Mouse (Mus musculus) Patski (cell line): ENCODE results near the gene Cd5. TPM values are rescaled to one million over a fixed set of nuclear protein-coding genes. Genes with fewer than 3 reads are reported as not detected.

Experiments
- ATAC-seq: fragments of 100-300 bp; one replicate; pipeline ENCODE4 v1.8.0; 2021
- CTCF ChIA-PET: fragments of 350-600 bp; sonication (Branson Sonifier 250); formaldehyde crosslinking; loops from one replicate; lab custom pipeline; 2022; ENCODE audit warnings: inconsistent platforms; lab: Charles Lee
- POLR2A ChIA-PET: fragments of 350-600 bp; sonication (Branson Sonifier 250); formaldehyde crosslinking; loops from one replicate; lab custom pipeline; 2022; ENCODE audit warnings: antibody characterized with exemption, inconsistent platforms; lab: Charles Lee
- DNase-seq: peaks from one replicate; pipeline ENCODE4 v3.0.0-alpha.2; 2011; ENCODE audit warnings: low read depth, low spot score
- H3K27me3 ChIP-seq: fragments of 371-371 bp; one replicate; pipeline ENCODE4 v1.5.1; 2021
- CTCF ChIP-seq: fragments of 100-300 bp; IDR thresholded peaks from one replicate; pipeline ENCODE4 v1.5.1; 2021
- in situ Hi-C: fragments of 300-500 bp; cut with MboI; formaldehyde crosslinking; loops from 3 replicates; pipeline ENCODE4 v1.11.1; 2018; ENCODE audit warnings: low pct_unique_long_range_greater_than_20kb, mixed read lengths
- polyA plus RNA-seq: library from polyadenylated mRNA; unstranded; gene quantifications from one replicate; pipeline ENCODE4 v1.2.3, GENCODE M21; 2021

The Cd5 gene
- polyA plus RNA-seq, 1 experiment from 2014 or later, result not detected

GRCm38 (mm10) chr19:10773384-10773783, 34.6 kb upstream of the Cd5 start:
- POLR2A ChIA-PET, result no interaction called here
- no peak for ATAC-seq
- no peak for TF ChIP-seq CTCF

GRCm38 (mm10) chr19:10772866-10773265, 34.1 kb upstream of the Cd5 start:
- ChIA-PET CTCF (interaction anchor here (1.2 kb wide), 1 partner anchor 9 kb away, joined by 3 read pairs; no protein-coding TSS in a partner anchor), POLR2A (no interaction called here)
- ATAC-seq (no peak), DNase-seq (no peak)
- H3K27me3 ChIP-seq, result peaks cover 6% of the 10 kb centered on the region
- in situ Hi-C loops, result no loop called here
- TF ChIP-seq CTCF, result no peak

More at GRCm38 (mm10) chr19:10773384-10773783, 34.6 kb upstream of the Cd5 start:
- in situ Hi-C loops, result no loop called here
- CTCF ChIA-PET, result interaction anchor here (1.1 to 1.2 kb wide), 2 partner anchors 9 to 39 kb away, joined by 3 read pairs; no protein-coding TSS in a partner anchor
- H3K27me3 ChIP-seq, result peaks cover 6% of the 10 kb centered on the region
- DNase-seq, result no peak

- DNase-seq (no peak), ATAC-seq (no peak)
- in situ Hi-C loops, result no loop called here
- peaks cover 6% of the 10 kb centered on the region for H3K27me3 ChIP-seq
- no peak for TF ChIP-seq CTCF
- POLR2A ChIA-PET, result no interaction called here
- CTCF ChIA-PET, result interaction anchor here (1.3 kb wide), 1 partner anchor 10 kb away, joined by 3 read pairs; no protein-coding TSS in a partner anchor
Observed at GRCm38 (mm10) chr19:10771995-10772394, 33.2 kb upstream of the Cd5 start.

GRCm38 (mm10) chr19:10769429-10770195, 30.8 kb upstream of the Cd5 start:
- peak; percentile 84 for ATAC-seq
- DNase-seq, result no peak
- ChIA-PET CTCF (interaction anchor here (0.9 to 1.9 kb wide), 6 partner anchors 9 to 98 kb away, joined by 3 to 5 read pairs (median 3); no protein-coding TSS in a partner anchor), POLR2A (interaction anchor here (1.1 kb wide), 1 partner anchor 21 kb away, joined by 3 read pairs; no protein-coding TSS in a partner anchor)
- in situ Hi-C loops, result no loop called here
- TF ChIP-seq CTCF, result no peak
- H3K27me3 ChIP-seq, result no peaks in the 10 kb centered on the region

- TF ChIP-seq CTCF, result no peak
- DNase-seq (no peak), ATAC-seq (no peak)
- in situ Hi-C loops, result no loop called here
- POLR2A ChIA-PET, result interaction anchor here (1.1 kb wide), 1 partner anchor 22 kb away, joined by 3 read pairs; no protein-coding TSS in a partner anchor
- CTCF ChIA-PET, result interaction anchor here (0.9 to 2.0 kb wide), 4 partner anchors 9 to 59 kb away, joined by 3 to 6 read pairs (median 4); no protein-coding TSS in a partner anchor
- H3K27me3 ChIP-seq, result no peaks in the 10 kb centered on the region
Observed at GRCm38 (mm10) chr19:10768694-10769428, 30.1 kb upstream of the Cd5 start.

- POLR2A ChIA-PET, result no interaction called here
- in situ Hi-C loops, result no loop called here
- no peak for ATAC-seq
- DNase-seq, result no peak
- CTCF ChIA-PET, result interaction anchor here (2.0 kb wide), 1 partner anchor 25 kb away, joined by 6 read pairs; no protein-coding TSS in a partner anchor
- TF ChIP-seq CTCF, result no peak
- no peaks in the 10 kb centered on the region for H3K27me3 ChIP-seq
Observed at GRCm38 (mm10) chr19:10767631-10768030, 28.8 kb upstream of the Cd5 start.

GRCm38 (mm10) chr19:10763381-10764031, 24.7 kb upstream of the Cd5 start:
- no peaks in the 10 kb centered on the region for H3K27me3 ChIP-seq
- DNase-seq (no peak), ATAC-seq (peak; percentile 79)
- ChIA-PET CTCF (interaction anchor here (1.1 kb wide), 1 partner anchor 14 kb away, joined by 3 read pairs; no protein-coding TSS in a partner anchor), POLR2A (no interaction called here)
- no peak for TF ChIP-seq CTCF
- in situ Hi-C loops, result no loop called here

- no peaks in the 10 kb centered on the region for H3K27me3 ChIP-seq
Observed at GRCm38 (mm10) chr19:10762468-10762867, 23.7 kb upstream of the Cd5 start.

GRCm38 (mm10) chr19:10761794-10762415, 23.1 kb upstream of the Cd5 start:
- no peak for DNase-seq
- no peak for ATAC-seq
- ChIA-PET POLR2A (no interaction called here), CTCF (interaction anchor here (1.4 kb wide), 1 partner anchor 14 kb away, joined by 4 read pairs; no protein-coding TSS in a partner anchor)
- H3K27me3 ChIP-seq, result no peaks in the 10 kb centered on the region
- in situ Hi-C loops, result no loop called here
- no peak for TF ChIP-seq CTCF

More at GRCm38 (mm10) chr19:10762468-10762867, 23.7 kb upstream of the Cd5 start:
- no peak for ATAC-seq
- ChIA-PET POLR2A (no interaction called here), CTCF (interaction anchor here (1.4 kb wide), 1 partner anchor 15 kb away, joined by 4 read pairs; no protein-coding TSS in a partner anchor)
- in situ Hi-C loops, result no loop called here
- no peak for TF ChIP-seq CTCF
- no peak for DNase-seq
